Mouse (Mus musculus) forebrain, embryonic 16.5 days (tissue): ENCODE measurements at regions not wholly inside any gene's neighbourhood (a gene's known extent, or its start where the extent isn't known, plus 50 kb on each side); places are given as distances from the start of the nearest gene placed in this dataset.
A peak's percentile ranks its signal among the peaks of the same experiment; 100 is the strongest.

Experiments used
- ATAC-seq: fragments of 200-750 bp; cut with Nextera tagmentation; 2 replicates; pipeline ENCODE4 v1.8.0; 2017; ENCODE audit warnings: mild to moderate bottlenecking, moderate library complexity
- H3K27ac ChIP-seq: fragments of 300-500 bp; sonication (generic); 2 replicates; pipeline ENCODE4 v1.5.1; 2014; ENCODE audit warnings: low read length, control low read depth
- H3K27me3 ChIP-seq: fragments of 300-500 bp; sonication (generic); replicated peaks from 2 replicates; pipeline ENCODE4 v1.6.1; 2014; ENCODE audit warnings: low read length; ENCODE audit not compliant: control insufficient read depth, insufficient read depth
- H3K36me3 ChIP-seq: fragments of 300-500 bp; sonication (generic); 2 replicates; pipeline ENCODE4 v1.6.1; 2014; ENCODE audit not compliant: control insufficient read depth, insufficient read depth
- H3K4me1 ChIP-seq: fragments of 300-500 bp; sonication (generic); replicated peaks from 2 replicates; pipeline ENCODE4 v1.6.1; 2014; ENCODE audit warnings: low read length; ENCODE audit not compliant: control insufficient read depth, insufficient read depth
- H3K4me2 ChIP-seq: fragments of 300-500 bp; sonication (generic); 2 replicates; pipeline ENCODE4 v1.6.1; 2014; ENCODE audit warnings: mild to moderate bottlenecking, low read length, control low read depth
- H3K4me3 ChIP-seq: fragments of 300-500 bp; sonication (generic); replicated peaks from 2 replicates; pipeline ENCODE4 v1.5.1; 2014; ENCODE audit warnings: mild to moderate bottlenecking, low read length, control low read depth
- H3K9ac ChIP-seq: fragments of 300-500 bp; sonication (generic); replicated peaks from 2 replicates; pipeline ENCODE4 v1.6.1; 2014; ENCODE audit warnings: low read depth, low read length, control low read depth
- H3K9me3 ChIP-seq: fragments of 300-500 bp; sonication (generic); 2 replicates; pipeline ENCODE4 v1.6.1; 2016; ENCODE audit warnings: low read length; ENCODE audit not compliant: control insufficient read depth
- WGBS: fragments of 180-500 bp; shearing (Covaris S2); extraction: QIAGEN DNeasy Blood & Tissue Kit; methylation state at CpG from one replicate; pipeline ENCODE4 v1.1.7; 2014; 5-methylcytosine and 5-hydroxymethylcytosine counted together

DNA sequence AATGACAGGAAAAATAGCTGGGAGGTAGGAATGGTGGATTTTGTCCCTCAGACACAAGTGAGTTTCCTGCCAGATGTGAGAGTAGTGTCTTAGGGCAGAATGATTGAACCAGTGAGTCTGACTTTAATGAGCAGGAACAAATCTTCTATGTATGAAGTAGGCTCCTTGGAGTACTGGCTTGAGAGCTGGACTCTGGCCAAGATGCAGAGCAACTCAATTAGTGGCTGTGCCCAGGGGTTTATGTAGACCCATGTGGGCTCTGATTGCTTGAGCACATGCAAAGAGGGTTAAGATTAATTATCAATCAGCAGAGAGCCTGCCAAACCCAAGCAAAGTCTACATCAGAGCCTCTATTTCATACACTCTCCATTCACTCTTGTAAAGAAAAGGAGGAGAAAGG is 92.9 kb upstream of the Htr1b start:
- Histone ChIP-seq H3K9ac (no peak overlapping the region), H3K27ac (no peak overlapping the region), H3K27me3 (no peaks in the 10 kb centered on the region), H3K9me3 (no peaks in the 10 kb centered on the region), H3K4me3 (no peak overlapping the region), H3K4me2 (no peak overlapping the region), H3K36me3 (no peaks in the 10 kb centered on the region), H3K4me1 (no peaks in the 10 kb centered on the region)
- 0 out of 2 replicates have a peak, but pooled peaks have one; percentile 31 for ATAC-seq

- H3K4me1 ChIP-seq = no peaks in the 10 kb centered on the region
- H3K9me3 ChIP-seq = no peaks in the 10 kb centered on the region
- ATAC-seq = no peak
- H3K4me3 ChIP-seq = no peak overlapping the region
- no peak overlapping the region for H3K27ac ChIP-seq
- H3K27me3 ChIP-seq = no peaks in the 10 kb centered on the region
- no peaks in the 10 kb centered on the region for H3K36me3 ChIP-seq
- H3K9ac ChIP-seq = no peak overlapping the region
- WGBS = 83% methylated on average over 1 of the region's 1 CpGs
- no peak overlapping the region for H3K4me2 ChIP-seq
Measured at GRCm38 (mm10) chr9:81720103-81720502, 86.5 kb upstream of the Htr1b start.

GRCm38 (mm10) chr9:81716980-81717868 is 83.6 kb upstream of the Htr1b start:
- Histone ChIP-seq H3K4me2 (no peak overlapping the region), H3K36me3 (no peaks in the 10 kb centered on the region), H3K27me3 (no peaks in the 10 kb centered on the region), H3K4me1 (no peaks in the 10 kb centered on the region), H3K4me3 (no peak overlapping the region), H3K9ac (no peak overlapping the region), H3K9me3 (no peaks in the 10 kb centered on the region), H3K27ac (no peak overlapping the region)
- no peak for ATAC-seq
- 78% methylated on average over 4 of the region's 4 CpGs for WGBS

DNA sequence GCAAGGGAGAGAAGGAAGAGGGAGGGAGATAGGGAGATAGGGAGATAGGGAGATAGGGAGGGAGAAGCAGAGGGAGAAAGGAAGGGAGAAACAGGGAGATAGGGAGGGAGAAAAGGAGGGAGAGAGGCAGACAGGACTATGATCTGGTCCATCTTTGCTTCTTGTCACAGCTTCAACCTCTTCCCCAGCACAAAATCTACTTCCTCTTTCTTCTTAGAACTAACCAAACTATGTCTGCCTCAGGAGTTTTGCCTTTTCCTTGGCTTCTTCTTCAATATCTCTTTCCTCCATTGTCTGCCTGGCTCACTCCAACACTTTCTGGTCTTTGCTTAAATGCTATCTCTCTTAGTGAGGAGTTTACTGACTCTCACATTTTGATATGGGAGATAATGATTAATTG is 57.7 kb upstream of the Htr1b start:
- no peak for ATAC-seq
- Histone ChIP-seq H3K4me2 (no peak overlapping the region), H3K36me3 (no peaks in the 10 kb centered on the region), H3K9ac (no peak overlapping the region), H3K4me1 (no peaks in the 10 kb centered on the region), H3K9me3 (no peaks in the 10 kb centered on the region), H3K27me3 (no peaks in the 10 kb centered on the region), H3K4me3 (no peak overlapping the region), H3K27ac (no peak overlapping the region)

- H3K27me3 ChIP-seq = no peaks in the 10 kb centered on the region
- no peak overlapping the region for H3K27ac ChIP-seq
- no peak overlapping the region for H3K4me3 ChIP-seq
- H3K9ac ChIP-seq = no peak overlapping the region
- no peaks in the 10 kb centered on the region for H3K9me3 ChIP-seq
- WGBS = 96% methylated on average over 3 of the region's 3 CpGs
- no peak for ATAC-seq
- H3K4me2 ChIP-seq = no peak overlapping the region
- H3K4me1 ChIP-seq = no peaks in the 10 kb centered on the region
- no peaks in the 10 kb centered on the region for H3K36me3 ChIP-seq
Measured at GRCm38 (mm10) chr9:81689744-81690143, 56.1 kb upstream of the Htr1b start.
